Mouse (Mus musculus): ENCODE results near the gene Prlhr.

The Prlhr gene

GRCm38 (mm10) chr19:60468254-60468762 is at the start of gene Prlhr:
Gene Prlhr (minus strand): TSS chr19:60468304.
- ChIA-PET CTCF (interaction anchor here (0.7 to 3.1 kb wide), 15 partner anchors 30 to 883 kb away, joined by 3 to 18 read pairs (median 4); no protein-coding TSS in a partner anchor), POLR2A (interaction anchor here in 2 of 4 experiments (0.6 to 1.9 kb wide), 7 partner anchors 22 to 343 kb away, joined by 3 to 6 read pairs (median 4); partner anchors contain the start of gene Cacul1 (in 2 of the 2))

GRCm38 (mm10) chr19:60515064-60515463 is 47.0 kb upstream of the Prlhr start:
- POLR2A ChIA-PET, result interaction anchor here in 1 of 4 experiments (0.6 to 1.3 kb wide), 2 partner anchors 70 to 214 kb away, joined by 3 read pairs; no protein-coding TSS in a partner anchor
- CTCF ChIA-PET, result no interaction called here

- CTCF ChIA-PET, result interaction anchor here in 3 of 4 experiments (1.0 to 1.8 kb wide), 4 partner anchors 46 to 173 kb away, joined by 3 to 5 read pairs (median 4); partner anchors contain the start of gene Prlhr (in 1 of the 3)
- POLR2A ChIA-PET, result interaction anchor here in 3 of 4 experiments (0.8 to 1.9 kb wide), 6 partner anchors 9 to 68 kb away, joined by 3 to 4 read pairs (median 4); partner anchors contain the start of gene Cacul1 (in 3 of the 3)
Measured at GRCm38 (mm10) chr19:60513431-60513830, 45.3 kb upstream of the Prlhr start.

GRCm38 (mm10) chr19:60500209-60500608 is 32.1 kb upstream of the Prlhr start:
- ChIA-PET POLR2A (interaction anchor here in 1 of 4 experiments (1.0 to 1.7 kb wide), 2 partner anchors 11 to 81 kb away, joined by 3 to 4 read pairs; partner anchors contain the start of gene Cacul1), CTCF (no interaction called here)

- ChIA-PET POLR2A (no interaction called here), CTCF (no interaction called here)
Measured at GRCm38 (mm10) chr19:60497171-60497570, 29.1 kb upstream of the Prlhr start.

GRCm38 (mm10) chr19:60495772-60496171 is 27.7 kb upstream of the Prlhr start:
- ChIA-PET POLR2A (no interaction called here), CTCF (no interaction called here)

GRCm38 (mm10) chr19:60489566-60489965 is 21.5 kb upstream of the Prlhr start:
- ChIA-PET CTCF (no interaction called here), POLR2A (interaction anchor here in 1 of 4 experiments (1.2 to 1.4 kb wide), 2 partner anchors 11 to 21 kb away, joined by 3 to 4 read pairs; partner anchors contain the start of gene Prlhr)

GRCm38 (mm10) chr19:60485261-60485660 is 17.2 kb upstream of the Prlhr start:
- CTCF ChIA-PET, result no interaction called here
- POLR2A ChIA-PET, result interaction anchor here in 1 of 4 experiments (1.2 kb wide), 1 partner anchor 8 kb away, joined by 5 read pairs; no protein-coding TSS in a partner anchor

GRCm38 (mm10) chr19:60478859-60479258 is 10.8 kb upstream of the Prlhr start:
- ChIA-PET CTCF (no interaction called here), POLR2A (no interaction called here)

GRCm38 (mm10) chr19:60477788-60478187 is 9.7 kb upstream of the Prlhr start:
- ChIA-PET CTCF (interaction anchor here in 1 of 4 experiments (0.7 kb wide), 1 partner anchor 632 kb away, joined by 3 read pairs; no protein-coding TSS in a partner anchor), POLR2A (interaction anchor here in 1 of 4 experiments (1.9 kb wide), 1 partner anchor 8 kb away, joined by 5 read pairs; no protein-coding TSS in a partner anchor)

- ChIA-PET CTCF (interaction anchor here (0.6 to 3.1 kb wide), 11 partner anchors 31 to 883 kb away, joined by 3 to 18 read pairs (median 3); no protein-coding TSS in a partner anchor), POLR2A (interaction anchor here in 2 of 4 experiments (0.6 to 1.9 kb wide), 8 partner anchors 21 to 343 kb away, joined by 3 to 6 read pairs (median 4); partner anchors contain the start of gene Cacul1 (in 2 of the 2))
Measured at GRCm38 (mm10) chr19:60468846-60469245, 742 bp upstream of the Prlhr start.

GRCm38 (mm10) chr19:60467588-60468007 is 506 bp downstream of the Prlhr start:
- ChIA-PET CTCF (interaction anchor here (0.7 to 3.1 kb wide), 21 partner anchors 12 to 630 kb away, joined by 3 to 18 read pairs (median 4); no protein-coding TSS in a partner anchor), POLR2A (interaction anchor here in 3 of 4 experiments (0.8 to 1.9 kb wide), 6 partner anchors 22 to 141 kb away, joined by 3 to 9 read pairs (median 4); partner anchors contain the start of gene Cacul1 (in 2 of the 3))

GRCm38 (mm10) chr19:60466953-60467570 is 1.0 kb downstream of the Prlhr start:
- ChIA-PET CTCF (interaction anchor here (0.6 to 3.1 kb wide), 26 partner anchors 12 to 631 kb away, joined by 3 to 18 read pairs (median 4); no protein-coding TSS in a partner anchor), POLR2A (interaction anchor here in 3 of 4 experiments (0.8 to 1.9 kb wide), 7 partner anchors 23 to 141 kb away, joined by 3 to 9 read pairs (median 4); partner anchors contain the start of gene Cacul1 (in 2 of the 3))

- ChIA-PET POLR2A (interaction anchor here in 1 of 4 experiments (0.7 kb wide), 1 partner anchor 37 kb away, joined by 3 read pairs; no protein-coding TSS in a partner anchor), CTCF (no interaction called here)
Measured at GRCm38 (mm10) chr19:60465726-60466125, 2.4 kb downstream of the Prlhr start.

GRCm38 (mm10) chr19:60463896-60464295 is 4.2 kb downstream of the Prlhr start:
- ChIA-PET POLR2A (no interaction called here), CTCF (interaction anchor here in 3 of 4 experiments (0.6 to 1.2 kb wide), 3 partner anchors 34 to 147 kb away, joined by 3 read pairs; no protein-coding TSS in a partner anchor)

GRCm38 (mm10) chr19:60463440-60463839 is 4.7 kb downstream of the Prlhr start:
- CTCF ChIA-PET, result interaction anchor here (0.6 to 1.2 kb wide), 4 partner anchors 34 to 148 kb away, joined by 3 read pairs; no protein-coding TSS in a partner anchor
- POLR2A ChIA-PET, result no interaction called here

- ChIA-PET POLR2A (no interaction called here), CTCF (no interaction called here)
Measured at GRCm38 (mm10) chr19:60461476-60461875, 6.6 kb downstream of the Prlhr start.

- ChIA-PET POLR2A (no interaction called here), CTCF (no interaction called here)
Measured at GRCm38 (mm10) chr19:60459680-60460079, 8.4 kb downstream of the Prlhr start.

GRCm38 (mm10) chr19:60459071-60459470 is 9.0 kb downstream of the Prlhr start:
- ChIA-PET CTCF (no interaction called here), POLR2A (no interaction called here)
